Mouse (Mus musculus) spleen, adult 12 weeks (tissue): ENCODE data around the gene Fam174b.

Source experiments
- DNase-seq: peaks from one replicate; pipeline ENCODE4 v3.0.0; 2022; ENCODE audit warnings: low spot score

Fam174b gene

GRCm38 (mm10) chr7:73740111-73741035 lies at the start of gene Fam174b:
Fam174b (plus strand) TSS chr7:73740302.
- DNase-seq = no peak

GRCm38 (mm10) chr7:73697092-73697491 lies 43.0 kb upstream of the Fam174b start:
- no peak for DNase-seq

GRCm38 (mm10) chr7:73704305-73704704 lies 35.8 kb upstream of the Fam174b start:
- no peak for DNase-seq

- DNase-seq = no peak
Observed at GRCm38 (mm10) chr7:73713506-73713905, 26.6 kb upstream of the Fam174b start.

- DNase-seq = no peak
Observed at GRCm38 (mm10) chr7:73715928-73716749, 24.0 kb upstream of the Fam174b start.

GRCm38 (mm10) chr7:73716841-73717240 lies 23.3 kb upstream of the Fam174b start:
- DNase-seq = no peak

- no peak for DNase-seq
Observed at GRCm38 (mm10) chr7:73718031-73718430, 22.1 kb upstream of the Fam174b start.

- no peak for DNase-seq
Observed at GRCm38 (mm10) chr7:73718497-73719007, 21.6 kb upstream of the Fam174b start.

GRCm38 (mm10) chr7:73721046-73721445 lies 19.1 kb upstream of the Fam174b start:
- DNase-seq = no peak

GRCm38 (mm10) chr7:73721764-73722163 lies 18.3 kb upstream of the Fam174b start:
- no peak for DNase-seq

GRCm38 (mm10) chr7:73729913-73730312 lies 10.2 kb upstream of the Fam174b start:
- DNase-seq = no peak

GRCm38 (mm10) chr7:73730430-73731022 lies 9.6 kb upstream of the Fam174b start:
- no peak for DNase-seq

- DNase-seq = no peak
Observed at GRCm38 (mm10) chr7:73736046-73736445, 4.1 kb upstream of the Fam174b start.

- no peak for DNase-seq
Observed at GRCm38 (mm10) chr7:73741392-73741791, 1.3 kb downstream of the Fam174b start.

- no peak for DNase-seq
Observed at GRCm38 (mm10) chr7:73741841-73742240, 1.7 kb downstream of the Fam174b start.

- no peak for DNase-seq
Observed at GRCm38 (mm10) chr7:73743144-73743543, 3.0 kb downstream of the Fam174b start.

GRCm38 (mm10) chr7:73743831-73744370 lies 3.8 kb downstream of the Fam174b start:
- DNase-seq = no peak

- no peak for DNase-seq
Observed at GRCm38 (mm10) chr7:73745903-73746302, 5.8 kb downstream of the Fam174b start.

- no peak for DNase-seq
Observed at GRCm38 (mm10) chr7:73746836-73747235, 6.7 kb downstream of the Fam174b start.

GRCm38 (mm10) chr7:73747531-73747930 lies 7.4 kb downstream of the Fam174b start:
- no peak for DNase-seq

- no peak for DNase-seq
Observed at GRCm38 (mm10) chr7:73748437-73749108, 8.5 kb downstream of the Fam174b start.
